Mouse (Mus musculus) ES-Bruce4 (cell line): Measurements from ENCODE around the gene Nipsnap1. TPM values are rescaled to one million over a fixed set of nuclear protein-coding genes. Genes with fewer than 3 reads are reported as not detected.

Source experiments
- H3K27ac ChIP-seq: 2 replicates; pipeline ENCODE4 v1.5.1; 2012; ENCODE audit warnings: low read length, inconsistent platforms; ENCODE audit not compliant: insufficient read depth
- H3K27me3 ChIP-seq: 2 replicates; pipeline ENCODE4 v1.6.1; 2012; ENCODE audit warnings: mild to moderate bottlenecking, low read length, inconsistent platforms; ENCODE audit not compliant: control insufficient read depth, poor library complexity, insufficient read depth, severe bottlenecking
- H3K36me3 ChIP-seq: 2 replicates; pipeline ENCODE4 v1.6.1; 2012; ENCODE audit warnings: inconsistent platforms, mild to moderate bottlenecking, low read length, moderate library complexity; ENCODE audit not compliant: control insufficient read depth, poor library complexity, insufficient read depth, severe bottlenecking
- H3K4me1 ChIP-seq: one replicate; pipeline ENCODE4 v1.8.1; 2011; ENCODE audit warnings: low read length; ENCODE audit not compliant: control insufficient read depth, insufficient read depth
- H3K4me3 ChIP-seq: 2 replicates; pipeline ENCODE4 v1.5.1; 2011; ENCODE audit warnings: low read depth, mild to moderate bottlenecking, low read length
- H3K9ac ChIP-seq: 2 replicates; pipeline ENCODE4 v1.6.1; 2012; ENCODE audit warnings: low read depth, mild to moderate bottlenecking, inconsistent platforms; ENCODE audit not compliant: poor library complexity, severe bottlenecking
- H3K9me3 ChIP-seq: replicated peaks from 2 replicates; pipeline ENCODE4 v1.6.1; 2012; ENCODE audit warnings: mild to moderate bottlenecking, low read length, inconsistent platforms; ENCODE audit not compliant: control insufficient read depth, poor library complexity, insufficient read depth, severe bottlenecking
- CTCF ChIP-seq: IDR thresholded peaks from one replicate; pipeline ENCODE4 v1.8.1; 2011; ENCODE audit warnings: low read depth, low read length
- EP300 ChIP-seq: IDR thresholded peaks from 2 replicates; pipeline ENCODE4 v1.6.1; 2011; ENCODE audit warnings: low read depth, low read length; ENCODE audit not compliant: insufficient read depth
- POLR2A ChIP-seq: IDR thresholded peaks from one replicate; pipeline ENCODE4 v1.8.1; 2011; ENCODE audit warnings: low read length; ENCODE audit not compliant: insufficient read depth
- polyA plus RNA-seq: library from polyadenylated mRNA; stranded (reverse); fragments of >200 nt; gene quantifications from 2 replicates; pipeline ENCODE4 v1.2.4, GENCODE M21; 2011; ENCODE audit warnings: low read depth; ENCODE audit not compliant: missing spikeins, insufficient read depth, insufficient read length

The Nipsnap1 gene
- polyA plus RNA-seq, 1 experiment: 83.4 TPM

- no peaks in the 10 kb centered on the region for H3K4me1 ChIP-seq
- TF ChIP-seq POLR2A: no peak
- no peak for TF ChIP-seq EP300
- TF ChIP-seq CTCF: no peak
- no peak overlapping the region for H3K27ac ChIP-seq
- no peaks in the 10 kb centered on the region for H3K9me3 ChIP-seq
- no peak overlapping the region for H3K4me3 ChIP-seq
- H3K27me3 ChIP-seq: no peaks in the 10 kb centered on the region
- no peak overlapping the region for H3K9ac ChIP-seq
- H3K36me3 ChIP-seq: peaks cover 21% of the 10 kb centered on the region; the same call in 1 of the 2 replicates
Measured at GRCm38 (mm10) chr11:4931009-4931601, 57.4 kb downstream of the Nipsnap1 start.

- TF ChIP-seq EP300 (no peak), CTCF (no peak), POLR2A (no peak)
- no peaks in the 10 kb centered on the region for H3K36me3 ChIP-seq
- H3K4me3 ChIP-seq: no peak overlapping the region
- H3K4me1 ChIP-seq: no peaks in the 10 kb centered on the region
- H3K9me3 ChIP-seq: no peaks in the 10 kb centered on the region
- H3K27me3 ChIP-seq: no peaks in the 10 kb centered on the region
- no peak overlapping the region for H3K9ac ChIP-seq
- H3K27ac ChIP-seq: no peak overlapping the region
Measured at GRCm38 (mm10) chr11:4936243-4936642, 62.5 kb downstream of the Nipsnap1 start.

Other genes with a start within 250 kb of the Nipsnap1 start
- gene Ascc2, start 236.2 kb upstream of the Nipsnap1 start, polyA plus RNA-seq: 33.4 and 35.7 TPM in 2 replicates
- 245 and 325 TPM in 2 replicates for gene Uqcr10, start 169.6 kb upstream of the Nipsnap1 start, polyA plus RNA-seq
- gene Zmat5, start 169.3 kb upstream of the Nipsnap1 start, polyA plus RNA-seq: 15.3 and 19.3 TPM in 2 replicates
- gene Cabp7, start 127.2 kb upstream of the Nipsnap1 start, polyA plus RNA-seq: 3.1 and 3.5 TPM in 2 replicates
- gene Nf2, start 24.4 kb upstream of the Nipsnap1 start, polyA plus RNA-seq: 77.7 and 81.5 TPM in 2 replicates
- 51.3 and 52.3 TPM in 2 replicates for gene Thoc5, start 21.4 kb downstream of the Nipsnap1 start, polyA plus RNA-seq
- 1.5 and 2.2 TPM in 2 replicates for gene Nefh, start 74.1 kb downstream of the Nipsnap1 start, polyA plus RNA-seq
- 55.4 and 61.2 TPM in 2 replicates for gene Ap1b1, start 112.9 kb downstream of the Nipsnap1 start, polyA plus RNA-seq
- 4.2 and 4.4 TPM in 2 replicates for gene Rasl10a, start 184.2 kb downstream of the Nipsnap1 start, polyA plus RNA-seq
- gene Gas2l1, start 191.4 kb downstream of the Nipsnap1 start, polyA plus RNA-seq: 28.4 and 31.8 TPM in 2 replicates
- 18.3 and 20.3 TPM in 2 replicates for gene Rhbdd3, start 225.0 kb downstream of the Nipsnap1 start, polyA plus RNA-seq
- gene Ewsr1, start 225.3 kb downstream of the Nipsnap1 start, polyA plus RNA-seq: 1,045 and 1,093 TPM in 2 replicates